Mouse (Mus musculus): ENCODE data around the gene Bend7. TPM values are rescaled to one million over a fixed set of nuclear protein-coding genes. Genes with fewer than 3 reads are reported as not detected.
A peak's percentile ranks its signal among the peaks of the same experiment; 100 is the strongest.

The Bend7 gene
- polyA plus RNA-seq, 1 experiment from 2014 or later, result 31.9 TPM

GRCm38 (mm10) chr2:4717081-4717768 lies 406 bp upstream of the Bend7 start:
- Histone ChIP-seq H3K9ac (replicated peaks; ENCODE audit: low read depth) (peak overlapping the region; percentile 80; the same call in 1 of the 2 replicates), H3K4me1 (ENCODE audit: insufficient read depth, low read depth, low read length) (no peaks in the 10 kb centered on the region), H3K9me3 (ENCODE audit: low read length) (no peaks in the 10 kb centered on the region), H3K36me3 (ENCODE audit: insufficient read depth, low read length) (no peaks in the 10 kb centered on the region), H3K27me3 (replicated peaks; ENCODE audit: insufficient read depth, low read length) (0 out of 2 replicates have a peak, but pooled peaks cover 4% of the 10 kb centered on the region), H3K4me2 (replicated peaks; ENCODE audit: low read depth, low read length) (peak overlapping the region; percentile 83), H3K4me3 (ENCODE audit: low read depth, low read length) (peak overlapping the region; percentile 84), H3K27ac (ENCODE audit: low read length) (peak overlapping the region; percentile 90)
- ATAC-seq (peak; percentile 79), DNase-seq (ENCODE audit: low spot score) (peak; percentile 50)
- TF ChIP-seq EP300 (IDR thresholded peaks at IDR 0.05) (no peak), CTCF (IDR thresholded peaks at IDR 0.05) (no peak)
- WGBS, result 3% methylated on average over 44 of the region's 49 CpGs

- no peak overlapping the region for H3K4me3 ChIP-seq (ENCODE audit: low read depth, low read length)
- ATAC-seq (no peak), DNase-seq (ENCODE audit: low spot score) (no peak)
- no peaks in the 10 kb centered on the region for H3K36me3 ChIP-seq (ENCODE audit: insufficient read depth, low read length)
- no peaks in the 10 kb centered on the region for H3K27me3 ChIP-seq (replicated peaks; ENCODE audit: insufficient read depth, low read length)
- no peak overlapping the region for H3K27ac ChIP-seq (ENCODE audit: low read length)
- no peak overlapping the region for H3K9ac ChIP-seq (replicated peaks; ENCODE audit: low read depth)
- WGBS, result 62% methylated on average over 8 of the region's 8 CpGs
- TF ChIP-seq CTCF (IDR thresholded peaks at IDR 0.05), result no peak
- TF ChIP-seq EP300 (IDR thresholded peaks at IDR 0.05), result no peak
- H3K4me2 ChIP-seq (replicated peaks; ENCODE audit: low read depth, low read length), result no peak overlapping the region
- no peaks in the 10 kb centered on the region for H3K9me3 ChIP-seq (ENCODE audit: low read length)
- peaks cover 6% of the 10 kb centered on the region; the same call in 1 of the 2 replicates for H3K4me1 ChIP-seq (ENCODE audit: insufficient read depth, low read depth, low read length)
These were observed 5.5 kb downstream of the Bend7 start for GRCm38 (mm10) chr2:4723088-4723487.

DNA sequence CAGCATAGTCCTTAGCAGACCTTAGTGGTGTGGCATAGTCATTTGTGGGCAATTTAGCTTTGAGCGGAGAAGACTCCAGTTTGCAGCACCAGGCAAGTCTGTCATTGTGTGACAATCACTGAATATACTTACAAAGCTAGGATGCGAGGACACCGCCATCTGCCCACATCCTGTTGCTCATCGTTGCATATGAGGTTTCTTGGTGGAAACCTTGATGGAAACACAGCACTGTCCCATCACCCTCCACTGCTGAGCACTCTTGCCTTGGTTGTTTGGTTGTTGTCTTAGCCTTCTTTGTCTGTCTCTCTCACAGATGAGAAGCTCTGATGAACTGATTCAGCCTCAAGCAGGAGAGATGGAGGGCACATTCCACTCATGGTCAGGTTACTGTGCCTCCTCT lies 12.5 kb downstream of the Bend7 start:
- H3K36me3 ChIP-seq (ENCODE audit: insufficient read depth, low read length), result no peaks in the 10 kb centered on the region
- 93% methylated on average over 4 of the region's 4 CpGs for WGBS
- TF ChIP-seq CTCF (IDR thresholded peaks at IDR 0.05) (no peak), EP300 (IDR thresholded peaks at IDR 0.05) (no peak)
- no peak for ATAC-seq
- DNase-seq (ENCODE audit: low spot score), result no peak
- no peak overlapping the region for H3K27ac ChIP-seq (ENCODE audit: low read length)
- H3K9ac ChIP-seq (replicated peaks; ENCODE audit: low read depth), result no peak overlapping the region
- no peaks in the 10 kb centered on the region for H3K4me1 ChIP-seq (ENCODE audit: insufficient read depth, low read depth, low read length)
- H3K9me3 ChIP-seq (ENCODE audit: low read length), result no peaks in the 10 kb centered on the region
- no peaks in the 10 kb centered on the region for H3K27me3 ChIP-seq (replicated peaks; ENCODE audit: insufficient read depth, low read length)
- no peak overlapping the region for H3K4me3 ChIP-seq (ENCODE audit: low read depth, low read length)
- no peak overlapping the region for H3K4me2 ChIP-seq (replicated peaks; ENCODE audit: low read depth, low read length)

- 55% methylated on average over 1 of the region's 1 CpGs for WGBS
- Histone ChIP-seq H3K4me3 (ENCODE audit: low read depth, low read length) (no peak overlapping the region), H3K9me3 (ENCODE audit: low read length) (no peaks in the 10 kb centered on the region), H3K36me3 (ENCODE audit: insufficient read depth, low read length) (no peaks in the 10 kb centered on the region), H3K4me2 (replicated peaks; ENCODE audit: low read depth, low read length) (no peak overlapping the region), H3K4me1 (ENCODE audit: insufficient read depth, low read depth, low read length) (no peaks in the 10 kb centered on the region), H3K9ac (replicated peaks; ENCODE audit: low read depth) (no peak overlapping the region), H3K27me3 (replicated peaks; ENCODE audit: insufficient read depth, low read length) (no peaks in the 10 kb centered on the region), H3K27ac (ENCODE audit: low read length) (0 out of 2 replicates have a peak overlapping the region, but pooled peaks have one; percentile 89)
- peak; percentile 36 for DNase-seq (ENCODE audit: low spot score)
- TF ChIP-seq EP300 (IDR thresholded peaks at IDR 0.05) (no peak), CTCF (IDR thresholded peaks at IDR 0.05) (no peak)
- ATAC-seq, result no peak
These were observed 16.3 kb downstream of the Bend7 start for GRCm38 (mm10) chr2:4733971-4734370.

DNA sequence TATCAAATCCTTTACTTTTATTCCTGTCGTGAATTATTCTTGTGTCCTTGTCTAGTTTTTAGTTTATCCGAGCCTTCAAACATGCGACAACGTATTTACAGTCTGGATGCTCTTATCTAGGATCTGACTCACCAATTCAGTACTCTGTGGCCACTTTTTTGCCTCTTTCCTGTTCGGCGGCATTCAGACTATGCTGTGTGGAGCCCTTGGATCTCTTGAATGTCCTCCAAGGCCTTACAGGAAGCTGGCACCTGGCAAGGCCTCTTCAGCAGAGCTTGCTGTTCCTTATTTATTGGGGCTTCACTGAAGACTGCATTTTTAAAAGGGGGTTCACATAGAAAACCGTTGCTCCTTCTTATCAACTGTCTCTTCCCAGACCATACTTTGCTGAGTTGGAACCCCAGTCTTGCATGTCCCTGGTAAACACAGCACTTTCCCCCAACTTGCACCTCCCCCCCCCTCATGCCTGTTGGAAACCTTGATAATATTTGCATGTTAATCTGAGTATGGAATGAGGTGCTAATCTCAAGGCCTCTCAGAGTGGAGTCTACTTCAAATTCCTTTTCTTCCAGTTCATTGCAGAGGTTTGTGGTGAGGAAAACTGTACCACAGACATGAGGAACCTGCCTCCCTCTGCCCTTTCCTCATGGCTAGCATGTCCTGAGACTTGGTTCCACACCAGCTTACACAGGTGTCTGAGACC lies 18.6 kb downstream of the Bend7 start:
- WGBS, result 34% methylated on average over 7 of the region's 7 CpGs
- DNase-seq (ENCODE audit: low spot score), result peak; percentile 87
- no peaks in the 10 kb centered on the region for H3K4me1 ChIP-seq (ENCODE audit: insufficient read depth, low read depth, low read length)
- H3K27ac ChIP-seq (ENCODE audit: low read length), result peak overlapping the region; percentile 89
- H3K9me3 ChIP-seq (ENCODE audit: low read length), result no peaks in the 10 kb centered on the region
- H3K4me3 ChIP-seq (ENCODE audit: low read depth, low read length), result no peak overlapping the region
- H3K27me3 ChIP-seq (replicated peaks; ENCODE audit: insufficient read depth, low read length), result no peaks in the 10 kb centered on the region
- peak; percentile 93 for TF ChIP-seq EP300 (IDR thresholded peaks at IDR 0.05)
- TF ChIP-seq CTCF (IDR thresholded peaks at IDR 0.05), result no peak
- 0 out of 2 replicates have a peak overlapping the region, but pooled peaks have one; percentile 8 for H3K4me2 ChIP-seq (replicated peaks; ENCODE audit: low read depth, low read length)
- peak; percentile 93 for ATAC-seq
- no peaks in the 10 kb centered on the region for H3K36me3 ChIP-seq (ENCODE audit: insufficient read depth, low read length)
- H3K9ac ChIP-seq (replicated peaks; ENCODE audit: low read depth), result no peak overlapping the region

GRCm38 (mm10) chr2:4736798-4737155 lies 19.1 kb downstream of the Bend7 start:
- Histone ChIP-seq H3K9ac (replicated peaks; ENCODE audit: low read depth) (no peak overlapping the region), H3K9me3 (ENCODE audit: low read length) (no peaks in the 10 kb centered on the region), H3K4me2 (replicated peaks; ENCODE audit: low read depth, low read length) (peak overlapping the region; percentile 8; the same call in 1 of the 2 replicates), H3K4me3 (ENCODE audit: low read depth, low read length) (no peak overlapping the region), H3K27ac (ENCODE audit: low read length) (peak overlapping the region; percentile 89), H3K4me1 (ENCODE audit: insufficient read depth, low read depth, low read length) (no peaks in the 10 kb centered on the region), H3K36me3 (ENCODE audit: insufficient read depth, low read length) (no peaks in the 10 kb centered on the region), H3K27me3 (replicated peaks; ENCODE audit: insufficient read depth, low read length) (no peaks in the 10 kb centered on the region)
- ATAC-seq (peak; percentile 90), DNase-seq (ENCODE audit: low spot score) (peak; percentile 88)
- WGBS, result 57% methylated on average over 4 of the region's 4 CpGs
- TF ChIP-seq EP300 (IDR thresholded peaks at IDR 0.05), result peak; percentile 84
- no peak for TF ChIP-seq CTCF (IDR thresholded peaks at IDR 0.05)
